Mouse (Mus musculus) midbrain, embryonic 13.5 days (tissue): ENCODE data around the gene Lancl2. TPM values are rescaled to one million over a fixed set of nuclear protein-coding genes. Genes with fewer than 3 reads are reported as not detected.
A peak's percentile ranks its signal among the peaks of the same experiment; 100 is the strongest.

ENCODE experiments used
- ATAC-seq: fragments of 200-750 bp; cut with Nextera tagmentation; 2 replicates; pipeline ENCODE4 v1.8.0; 2017; ENCODE audit warnings: mild to moderate bottlenecking, moderate TSS enrichment, moderate library complexity
- H3K27ac ChIP-seq: fragments of 300-500 bp; sonication (generic); 2 replicates; pipeline ENCODE4 v1.5.1; 2015; ENCODE audit warnings: inconsistent platforms, mild to moderate bottlenecking, moderate library complexity
- H3K27me3 ChIP-seq: fragments of 300-500 bp; sonication (generic); 2 replicates; pipeline ENCODE4 v1.6.1; 2015; ENCODE audit warnings: mild to moderate bottlenecking, inconsistent platforms
- H3K36me3 ChIP-seq: fragments of 300-500 bp; sonication (generic); 2 replicates; pipeline ENCODE4 v1.6.1; 2015; ENCODE audit warnings: mild to moderate bottlenecking, inconsistent platforms
- H3K4me1 ChIP-seq: fragments of 300-500 bp; sonication (generic); replicated peaks from 2 replicates; pipeline ENCODE4 v1.6.1; 2015; ENCODE audit warnings: inconsistent platforms
- H3K4me2 ChIP-seq: fragments of 300-500 bp; sonication (generic); replicated peaks from 2 replicates; pipeline ENCODE4 v1.6.1; 2015; ENCODE audit warnings: moderate library complexity, mild to moderate bottlenecking, inconsistent platforms
- H3K4me3 ChIP-seq: fragments of 300-500 bp; sonication (generic); replicated peaks from 2 replicates; pipeline ENCODE4 v1.5.1; 2015; ENCODE audit warnings: mild to moderate bottlenecking, inconsistent platforms
- H3K9ac ChIP-seq: fragments of 300-500 bp; sonication (generic); replicated peaks from 2 replicates; pipeline ENCODE4 v1.6.1; 2015; ENCODE audit warnings: mild to moderate bottlenecking, inconsistent platforms
- H3K9me3 ChIP-seq: fragments of 300-500 bp; sonication (generic); 2 replicates; pipeline ENCODE4 v1.6.1; 2016; ENCODE audit warnings: mild to moderate bottlenecking, inconsistent platforms
- WGBS: fragments of 180-500 bp; shearing (Covaris S2); methylation state at CpG from one replicate; pipeline ENCODE4 v1.1.7; 2015; 5-methylcytosine and 5-hydroxymethylcytosine counted together
- polyA plus RNA-seq: library from polyadenylated mRNA; unstranded; fragments of >200 nt; fragmentation: Nextera tagmentation; extraction: Ambion mirVana; gene quantifications from 2 replicates; pipeline ENCODE4 v1.2.1, GENCODE M21; 2015

Gene Lancl2
- 80.1 and 89.0 TPM in 2 replicates for polyA plus RNA-seq

DNA sequence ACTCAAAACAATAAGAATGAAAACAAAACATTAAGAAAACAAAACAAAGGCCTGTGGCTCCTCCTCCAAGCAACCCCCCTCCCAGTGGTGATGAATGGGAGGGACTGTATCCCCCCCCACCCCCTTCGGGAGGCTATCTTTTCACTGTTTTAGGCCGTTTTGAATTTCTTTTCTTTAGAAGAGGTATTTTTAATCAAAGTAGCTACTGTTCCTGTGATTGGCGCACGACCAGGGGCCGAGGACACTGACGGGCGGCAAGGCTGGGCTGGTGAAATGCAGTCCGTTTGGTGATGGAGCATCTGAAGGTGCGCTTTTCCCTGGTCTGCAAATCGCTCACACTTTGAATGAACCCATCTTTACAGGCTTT, at the start of gene Lancl2:
Gene Lancl2, plus strand, starts transcription at position 165 of the 367 bp plus-strand sequence.
- H3K4me3 ChIP-seq = peak within 1 kb of the TSS; percentile 57
- peaks cover 31% of the 10 kb centered on the region for H3K4me1 ChIP-seq
- no peaks in the 10 kb centered on the region for H3K36me3 ChIP-seq
- no peaks in the 10 kb centered on the region for H3K9me3 ChIP-seq
- peak within 1 kb of the TSS; percentile 99 for H3K27ac ChIP-seq
- ATAC-seq = peak; percentile 22
- H3K27me3 ChIP-seq = no peaks in the 10 kb centered on the region
- 0% methylated on average over 10 of the region's 10 CpGs for WGBS
- peak within 1 kb of the TSS; percentile 83 for H3K9ac ChIP-seq
- peak within 1 kb of the TSS; percentile 71 for H3K4me2 ChIP-seq

DNA sequence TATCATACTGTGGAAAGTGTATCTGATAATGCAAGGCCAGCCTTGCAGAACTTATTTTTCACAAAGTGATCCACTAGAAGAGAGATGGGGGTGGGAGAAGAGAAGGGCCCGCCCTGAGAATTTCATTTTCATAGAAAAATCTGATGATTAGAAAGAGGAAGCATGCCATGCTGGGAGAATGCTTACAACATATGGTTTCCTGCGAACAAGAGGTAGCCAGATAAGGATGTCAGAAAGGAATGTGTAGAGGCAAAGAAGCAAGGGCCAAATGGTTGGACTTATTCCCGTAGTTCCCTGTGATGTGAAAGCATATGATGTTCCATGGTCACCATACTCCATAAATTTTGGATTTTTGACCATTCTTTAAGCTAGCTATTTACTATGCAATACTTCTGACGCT, 41.0 kb upstream of the Lancl2 start:
- H3K27ac ChIP-seq = no peak overlapping the region
- no peak overlapping the region for H3K4me3 ChIP-seq
- H3K36me3 ChIP-seq = no peaks in the 10 kb centered on the region
- no peaks in the 10 kb centered on the region for H3K4me1 ChIP-seq
- 89% methylated on average over 4 of the region's 4 CpGs for WGBS
- H3K9me3 ChIP-seq = no peaks in the 10 kb centered on the region
- no peak for ATAC-seq
- H3K9ac ChIP-seq = no peak overlapping the region
- H3K4me2 ChIP-seq = no peak overlapping the region
- H3K27me3 ChIP-seq = no peaks in the 10 kb centered on the region

DNA sequence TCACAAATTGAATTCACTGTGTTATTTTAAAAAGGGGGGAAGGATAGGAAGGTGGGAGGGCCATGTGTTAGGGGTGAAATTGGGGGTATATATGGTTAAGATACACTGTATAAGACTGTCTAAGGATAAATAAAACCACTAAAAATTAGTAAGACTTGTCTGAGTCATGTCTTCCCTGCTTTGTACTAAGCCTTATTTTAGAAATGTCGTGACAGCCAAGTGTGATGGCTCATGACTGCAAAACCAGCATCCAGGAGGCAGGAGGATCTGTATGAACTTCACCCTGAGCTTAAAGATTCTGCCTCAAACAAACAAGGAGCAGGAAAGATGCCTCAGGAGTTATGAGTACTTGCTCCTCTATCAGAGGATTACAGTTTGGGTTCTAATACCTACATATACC, 18.2 kb upstream of the Lancl2 start:
- 97% methylated on average over 1 of the region's 1 CpGs for WGBS
- ATAC-seq = no peak
- H3K4me3 ChIP-seq = no peak overlapping the region

DNA sequence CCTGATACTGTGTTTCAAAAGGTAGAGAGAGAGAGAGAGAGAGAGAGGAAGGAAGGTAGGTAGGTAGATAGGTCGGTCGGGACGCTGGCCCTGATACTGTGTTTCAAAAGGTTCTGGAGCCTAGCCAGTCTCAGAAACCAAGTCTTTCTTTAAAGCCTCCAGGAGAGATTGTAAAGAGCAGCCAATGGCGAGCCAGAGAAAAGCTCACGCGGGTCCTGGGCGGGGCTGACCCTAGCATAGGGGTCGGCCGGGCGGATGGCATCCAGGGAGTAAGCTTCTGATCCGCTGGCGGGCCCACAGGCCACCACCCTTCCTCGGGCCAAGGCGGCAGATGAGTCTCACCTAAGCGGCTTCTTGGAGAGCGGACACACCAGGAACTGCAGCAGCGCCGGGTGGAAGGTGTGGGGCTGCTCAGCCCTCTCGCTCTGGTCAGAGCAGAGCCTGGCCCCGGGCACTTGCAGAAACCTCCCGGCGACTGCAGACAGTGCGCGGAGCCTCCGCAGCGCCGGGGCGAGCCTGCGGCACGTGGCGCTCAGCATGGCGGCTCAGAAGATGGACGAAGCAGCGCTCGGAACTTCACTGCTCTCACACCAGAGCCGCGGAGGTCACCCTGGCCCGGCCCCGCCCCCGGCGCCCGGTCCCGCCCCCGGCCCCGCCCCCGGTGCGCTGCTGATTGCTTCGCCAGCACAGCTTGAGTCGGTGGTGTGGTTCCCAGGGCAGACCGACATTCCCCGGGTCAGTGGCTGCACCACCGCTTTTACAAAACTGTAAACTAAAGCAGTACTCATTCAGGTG, 10.7 kb upstream of the Lancl2 start, which contains the start of gene Pyurf:
Gene Pyurf, minus strand, starts transcription at position 612 of the 795 bp plus-strand sequence.
- H3K9me3 ChIP-seq = no peaks in the 10 kb centered on the region
- H3K4me3 ChIP-seq = peak within 1 kb of the TSS; percentile 62
- peak within 1 kb of the TSS; percentile 88 for H3K27ac ChIP-seq
- peak within 1 kb of the TSS; percentile 61 for H3K4me2 ChIP-seq
- H3K4me1 ChIP-seq = peaks cover 8% of the 10 kb centered on the region; the same call in 1 of the 2 replicates
- under 1% methylated on average over 51 of the region's 52 CpGs for WGBS
- no peaks in the 10 kb centered on the region for H3K27me3 ChIP-seq
- H3K36me3 ChIP-seq = peaks cover 10% of the 10 kb centered on the region
- H3K9ac ChIP-seq = peak within 1 kb of the TSS; percentile 79
- ATAC-seq = peak; percentile 98

More for the DNA sequence above, 18.2 kb upstream of the Lancl2 start:
- H3K9me3 ChIP-seq = peaks cover 8% of the 10 kb centered on the region
- H3K9ac ChIP-seq = no peak overlapping the region
- H3K4me2 ChIP-seq = no peak overlapping the region
- peaks cover 24% of the 10 kb centered on the region for H3K36me3 ChIP-seq
- no peaks in the 10 kb centered on the region for H3K27me3 ChIP-seq
- no peaks in the 10 kb centered on the region for H3K4me1 ChIP-seq
- H3K27ac ChIP-seq = no peak overlapping the region

DNA sequence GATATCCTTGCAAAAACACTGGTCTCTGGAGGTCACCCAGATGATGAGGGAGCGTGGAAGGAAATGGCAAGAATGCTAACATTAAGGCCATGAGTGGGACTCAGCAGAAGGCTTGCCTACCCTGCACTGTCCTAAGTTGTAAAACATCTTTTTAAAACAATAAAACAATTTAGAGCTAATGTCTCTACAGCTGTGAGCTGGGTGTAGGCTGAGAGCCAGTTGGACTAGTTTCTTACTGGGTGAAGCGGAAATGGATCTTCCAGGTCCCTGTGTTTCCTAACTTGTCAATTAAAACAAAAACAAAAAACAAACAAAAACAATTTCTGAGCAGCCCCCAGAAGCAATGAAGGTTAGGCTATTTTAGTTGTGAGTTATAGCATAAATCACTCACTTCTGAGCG, 9.2 kb upstream of the Lancl2 start:
- H3K4me3 ChIP-seq = no peak overlapping the region
- no peak overlapping the region for H3K9ac ChIP-seq
- H3K4me1 ChIP-seq = peaks cover 8% of the 10 kb centered on the region; the same call in 1 of the 2 replicates
- 90% methylated on average over 3 of the region's 3 CpGs for WGBS
- H3K36me3 ChIP-seq = 0 out of 2 replicates have a peak, but pooled peaks cover 3% of the 10 kb centered on the region
- no peak for ATAC-seq
- H3K27ac ChIP-seq = no peak overlapping the region
- H3K27me3 ChIP-seq = no peaks in the 10 kb centered on the region
- H3K9me3 ChIP-seq = no peaks in the 10 kb centered on the region
- H3K4me2 ChIP-seq = no peak overlapping the region

DNA sequence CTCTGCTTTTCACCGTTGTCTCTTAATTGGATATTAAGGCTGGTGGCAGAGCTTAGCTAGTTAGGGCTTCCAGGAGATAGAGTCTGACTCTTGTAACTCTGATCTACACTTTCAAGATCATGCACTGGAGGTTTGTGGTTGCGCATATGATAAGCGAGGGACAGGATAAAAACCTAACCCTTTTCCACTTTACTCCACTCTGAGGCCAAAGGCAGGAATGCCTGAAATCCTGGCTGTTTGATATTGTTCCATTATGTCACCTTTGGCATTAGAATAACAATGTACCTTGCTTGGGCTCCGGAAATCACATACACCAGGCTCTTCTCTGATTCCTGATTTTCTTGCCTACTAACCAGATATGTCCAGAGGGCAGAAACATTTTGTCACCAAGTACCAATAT, 654 bp upstream of the Lancl2 start:
- peak overlapping the region; percentile 71 for H3K4me2 ChIP-seq
- peaks cover 31% of the 10 kb centered on the region for H3K4me1 ChIP-seq
- H3K4me3 ChIP-seq = peak overlapping the region; percentile 57
- H3K27ac ChIP-seq = peak overlapping the region; percentile 99
- peak overlapping the region; percentile 83 for H3K9ac ChIP-seq
- no peaks in the 10 kb centered on the region for H3K9me3 ChIP-seq
- no peaks in the 10 kb centered on the region for H3K27me3 ChIP-seq
- H3K36me3 ChIP-seq = no peaks in the 10 kb centered on the region
- ATAC-seq = no peak
- 35% methylated on average over 4 of the region's 4 CpGs for WGBS

DNA sequence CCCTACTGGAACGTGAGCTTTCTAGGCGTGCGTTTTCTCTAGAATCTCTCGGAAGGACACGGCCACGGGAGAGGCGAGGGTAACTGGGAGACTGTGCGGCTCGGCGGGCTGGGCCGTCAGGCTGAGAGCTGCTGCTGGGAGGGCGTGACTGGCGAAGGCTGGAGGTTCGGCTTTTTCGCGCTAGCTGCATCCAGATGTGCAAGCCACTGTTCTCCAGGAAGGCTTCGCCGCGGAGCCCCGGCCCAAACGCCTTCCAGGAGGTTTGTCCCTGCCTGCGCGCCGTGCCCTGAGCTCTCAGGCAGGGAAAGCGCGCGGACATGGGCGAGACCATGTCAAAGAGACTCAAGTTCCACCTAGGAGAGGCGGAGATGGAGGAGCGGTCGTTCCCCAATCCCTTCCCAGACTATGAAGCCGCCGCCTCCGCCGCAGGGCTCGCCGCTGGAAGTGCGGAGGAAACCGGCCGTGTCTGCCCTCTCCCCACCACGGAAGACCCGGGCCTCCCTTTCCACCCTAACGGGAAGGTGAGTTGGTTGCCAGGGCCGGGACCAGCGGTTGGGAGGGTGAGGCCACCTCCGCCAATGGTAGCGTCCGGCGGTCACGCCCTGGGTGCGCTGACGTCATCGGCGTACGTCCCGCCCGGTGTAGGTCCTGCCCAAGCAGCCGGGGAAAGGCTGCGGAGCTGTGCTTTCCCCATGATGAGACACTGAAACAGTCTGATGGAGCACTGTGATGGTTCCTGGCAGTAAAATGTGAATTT, 581 bp downstream of the Lancl2 start:
- Histone ChIP-seq H3K36me3 (no peaks in the 10 kb centered on the region), H3K27me3 (no peaks in the 10 kb centered on the region), H3K27ac (peak overlapping the region; percentile 99), H3K9me3 (no peaks in the 10 kb centered on the region), H3K4me2 (peak overlapping the region; percentile 71), H3K4me3 (peak overlapping the region; percentile 57), H3K4me1 (peaks cover 31% of the 10 kb centered on the region), H3K9ac (peak overlapping the region; percentile 83)
- under 1% methylated on average over 59 of the region's 59 CpGs for WGBS
- ATAC-seq = peak; percentile 99

DNA sequence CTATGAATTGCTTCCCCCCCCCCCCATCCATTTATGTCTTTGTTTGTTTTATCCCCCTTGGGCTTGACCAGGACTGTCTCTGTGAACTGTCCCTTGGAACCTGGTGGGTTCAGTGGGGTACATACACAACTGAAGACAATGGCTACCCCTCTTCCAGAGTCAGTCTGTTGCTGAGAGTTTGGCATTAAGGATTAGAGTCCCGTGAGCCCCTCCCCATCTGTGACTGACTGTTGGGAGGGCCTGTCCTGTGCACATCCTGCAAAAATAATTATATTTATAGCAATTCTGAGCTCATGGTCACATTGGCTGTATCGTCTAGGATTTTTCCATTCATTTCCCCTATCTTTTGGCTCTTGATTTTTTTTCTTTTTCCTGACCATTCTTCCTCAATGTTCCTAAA, 1.4 kb downstream of the Lancl2 start:
- Histone ChIP-seq H3K4me1 (peaks cover 31% of the 10 kb centered on the region), H3K27me3 (no peaks in the 10 kb centered on the region), H3K9me3 (no peaks in the 10 kb centered on the region), H3K27ac (peak overlapping the region; percentile 99), H3K9ac (peak overlapping the region; percentile 83), H3K36me3 (no peaks in the 10 kb centered on the region), H3K4me3 (peak overlapping the region; percentile 57), H3K4me2 (peak overlapping the region; percentile 71)
- ATAC-seq = peak; percentile 57
- WGBS = 30% methylated on average over 2 of the region's 2 CpGs

DNA sequence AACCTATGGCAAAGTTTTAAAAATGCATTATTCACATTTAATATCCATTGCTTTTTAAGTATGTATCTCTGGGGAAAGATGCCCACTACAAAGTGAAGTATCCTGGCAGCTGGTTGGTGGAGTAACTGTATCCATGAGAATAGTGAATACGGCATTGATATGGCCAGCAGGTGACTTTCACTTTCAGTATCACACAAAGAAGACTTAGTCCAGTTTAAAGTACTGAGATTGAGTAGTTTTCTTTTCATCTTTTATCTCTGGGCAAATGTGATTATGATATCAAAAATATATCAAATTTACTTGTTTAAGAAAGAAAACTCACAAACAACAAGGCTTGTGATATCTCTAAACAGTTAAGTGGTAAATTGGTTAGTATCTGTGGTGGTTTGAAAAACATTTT, 4.4 kb downstream of the Lancl2 start:
- Histone ChIP-seq H3K27ac (no peak overlapping the region), H3K4me2 (no peak overlapping the region), H3K4me3 (no peak overlapping the region), H3K36me3 (no peaks in the 10 kb centered on the region), H3K9ac (no peak overlapping the region), H3K27me3 (no peaks in the 10 kb centered on the region), H3K4me1 (peaks cover 20% of the 10 kb centered on the region), H3K9me3 (no peaks in the 10 kb centered on the region)
- no peak for ATAC-seq
- WGBS = 89% methylated on average over 1 of the region's 1 CpGs

DNA sequence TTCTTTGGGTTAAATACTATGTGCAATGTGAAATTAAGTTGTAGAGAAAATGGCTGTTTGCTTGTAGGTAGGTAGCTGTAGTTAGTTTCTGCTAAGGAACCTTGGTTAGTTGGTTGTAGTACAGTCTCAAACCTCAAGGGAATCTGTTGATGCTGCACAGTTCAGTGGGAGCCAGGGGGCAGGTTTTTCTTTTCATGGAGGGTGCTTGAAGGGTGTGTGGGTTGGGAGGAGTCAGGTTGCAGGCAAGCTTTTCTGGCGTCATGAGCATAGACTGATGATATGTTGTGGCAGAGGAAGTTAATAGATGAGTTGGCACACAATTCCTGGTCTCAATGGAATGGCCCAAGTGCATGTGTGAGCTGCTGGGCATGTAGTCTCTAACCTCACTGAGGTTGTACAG, 9.4 kb downstream of the Lancl2 start:
- 53% methylated on average over 1 of the region's 1 CpGs for WGBS
- no peak for ATAC-seq

DNA sequence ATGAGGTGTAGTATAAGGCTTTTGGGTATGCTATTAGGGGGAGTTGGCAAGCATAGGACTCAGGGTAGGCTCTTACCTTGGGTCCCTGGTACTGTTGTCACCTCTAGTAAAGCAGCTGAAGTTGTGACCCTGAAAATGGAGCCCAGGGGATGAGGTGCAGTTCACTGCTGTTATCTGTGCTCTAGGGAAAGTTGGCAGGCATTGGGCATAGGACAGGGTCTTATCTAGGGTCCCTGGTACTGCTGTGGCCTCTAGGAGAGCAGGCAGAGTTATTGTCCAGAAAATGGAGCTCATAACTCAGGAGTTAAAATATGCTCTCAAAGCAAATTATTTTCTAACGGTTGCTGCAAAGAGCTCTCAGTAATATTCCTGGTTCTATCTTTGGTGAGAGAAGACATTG, 19.0 kb downstream of the Lancl2 start:
- H3K4me2 ChIP-seq = no peak overlapping the region
- no peak overlapping the region for H3K27ac ChIP-seq
- no peaks in the 10 kb centered on the region for H3K9me3 ChIP-seq
- H3K4me1 ChIP-seq = no peaks in the 10 kb centered on the region
- no peaks in the 10 kb centered on the region for H3K27me3 ChIP-seq
- WGBS = 94% methylated on average over 1 of the region's 1 CpGs
- peaks cover 22% of the 10 kb centered on the region for H3K36me3 ChIP-seq
- H3K4me3 ChIP-seq = no peak overlapping the region
- no peak for ATAC-seq
- H3K9ac ChIP-seq = no peak overlapping the region

More for the DNA sequence above, 9.4 kb downstream of the Lancl2 start:
- Histone ChIP-seq H3K36me3 (peaks cover 12% of the 10 kb centered on the region), H3K9ac (no peak overlapping the region), H3K4me1 (no peaks in the 10 kb centered on the region), H3K27ac (no peak overlapping the region), H3K9me3 (no peaks in the 10 kb centered on the region; the same call in 1 of the 2 replicates), H3K4me2 (no peak overlapping the region), H3K4me3 (no peak overlapping the region), H3K27me3 (no peaks in the 10 kb centered on the region)

DNA sequence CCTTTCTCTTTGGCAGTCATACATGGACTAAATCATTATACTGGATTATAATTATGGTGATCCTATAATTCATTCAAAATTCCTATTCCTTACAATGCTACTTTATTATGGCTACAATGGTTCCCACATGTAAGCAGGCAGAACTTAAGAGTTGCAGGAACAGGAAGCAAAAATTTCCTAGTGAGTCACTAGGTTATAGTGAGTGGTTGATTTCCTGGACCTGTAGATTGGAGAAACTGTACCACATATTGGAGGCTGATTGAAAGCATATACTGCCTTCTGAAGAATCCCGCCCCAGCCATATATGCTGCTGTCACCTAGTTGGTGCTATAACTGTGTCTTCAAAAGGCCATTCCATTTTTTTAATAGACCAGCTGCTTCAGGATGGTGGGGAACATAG, 40.4 kb downstream of the Lancl2 start:
- ATAC-seq = no peak
- H3K4me2 ChIP-seq = no peak overlapping the region
- WGBS = 100% methylated on average over 1 of the region's 1 CpGs

More for the DNA sequence above, 40.4 kb downstream of the Lancl2 start:
- Histone ChIP-seq H3K27ac (no peak overlapping the region), H3K4me1 (no peaks in the 10 kb centered on the region), H3K27me3 (no peaks in the 10 kb centered on the region), H3K4me3 (no peak overlapping the region), H3K36me3 (peaks cover 20% of the 10 kb centered on the region), H3K9me3 (no peaks in the 10 kb centered on the region), H3K9ac (no peak overlapping the region)
